Mouse (Mus musculus): ENCODE measurements around the gene Map1b. TPM values are rescaled to one million over a fixed set of nuclear protein-coding genes. Genes with fewer than 3 reads are reported as not detected.
A peak's percentile ranks its signal among the peaks of the same experiment; 100 is the strongest.

Gene Map1b
- polyA plus RNA-seq, 1 experiment from 2014 or later: 2,470 TPM

DNA sequence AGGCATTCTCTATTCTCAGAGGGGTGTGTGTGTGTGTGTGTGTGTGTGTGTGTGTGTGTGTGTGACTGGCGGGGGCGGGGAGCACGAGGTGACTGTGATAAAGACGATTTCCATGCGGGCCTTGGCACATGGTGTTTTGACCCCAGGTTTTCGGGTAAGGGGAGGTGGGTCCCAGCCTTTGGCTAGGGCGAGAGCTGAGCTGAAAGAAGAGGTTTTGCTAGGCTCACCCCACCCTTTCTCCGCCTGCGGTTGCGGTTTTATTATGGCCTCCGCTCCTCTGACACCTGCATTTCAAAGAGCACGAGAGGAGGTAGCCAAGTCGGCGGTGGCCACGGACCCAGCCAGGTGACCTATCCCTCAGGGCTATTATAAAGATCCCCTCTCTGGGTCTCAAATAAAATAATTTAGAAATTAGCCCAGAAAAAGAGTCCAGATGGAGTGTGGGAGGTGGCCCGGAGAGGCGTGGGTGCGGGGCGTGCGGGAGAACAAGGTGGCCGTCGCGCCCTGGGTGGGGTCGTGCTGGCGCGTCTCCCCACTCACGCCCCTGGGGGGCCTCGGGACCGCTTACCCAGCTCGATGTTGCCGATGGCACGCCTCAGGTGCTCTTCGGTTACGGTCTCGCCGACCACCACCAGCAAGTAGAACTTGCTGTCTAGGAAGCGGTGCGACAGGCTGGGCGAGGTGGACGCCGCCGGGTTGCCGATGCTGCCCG, 448 bp downstream of the Map1b start:
- peaks cover 27% of the 10 kb centered on the region for H3K4me1 ChIP-seq (ENCODE audit: control insufficient read depth, insufficient read depth, low read length)
- peak overlapping the region; percentile 85 for H3K9ac ChIP-seq (replicated peaks; ENCODE audit: low read length)
- peak overlapping the region; percentile 78 for H3K4me2 ChIP-seq (ENCODE audit: low read length)
- H3K36me3 ChIP-seq (ENCODE audit: control insufficient read depth, insufficient read depth, low read length): peaks cover 8% of the 10 kb centered on the region
- peak overlapping the region; percentile 89 for H3K4me3 ChIP-seq (replicated peaks; ENCODE audit: low read depth, low read length)
- DNase-seq: peak; percentile 67
- no peaks in the 10 kb centered on the region for H3K9me3 ChIP-seq (ENCODE audit: control insufficient read depth, low read length)
- H3K27me3 ChIP-seq (ENCODE audit: control insufficient read depth, insufficient read depth, low read length): no peaks in the 10 kb centered on the region
- H3K27ac ChIP-seq (replicated peaks; ENCODE audit: low read depth, low read length): peak overlapping the region; percentile 99
- ATAC-seq (ENCODE audit: low FRiP score, low TSS enrichment): peak; percentile 38
- WGBS: under 1% methylated on average over 44 of the region's 44 CpGs

DNA sequence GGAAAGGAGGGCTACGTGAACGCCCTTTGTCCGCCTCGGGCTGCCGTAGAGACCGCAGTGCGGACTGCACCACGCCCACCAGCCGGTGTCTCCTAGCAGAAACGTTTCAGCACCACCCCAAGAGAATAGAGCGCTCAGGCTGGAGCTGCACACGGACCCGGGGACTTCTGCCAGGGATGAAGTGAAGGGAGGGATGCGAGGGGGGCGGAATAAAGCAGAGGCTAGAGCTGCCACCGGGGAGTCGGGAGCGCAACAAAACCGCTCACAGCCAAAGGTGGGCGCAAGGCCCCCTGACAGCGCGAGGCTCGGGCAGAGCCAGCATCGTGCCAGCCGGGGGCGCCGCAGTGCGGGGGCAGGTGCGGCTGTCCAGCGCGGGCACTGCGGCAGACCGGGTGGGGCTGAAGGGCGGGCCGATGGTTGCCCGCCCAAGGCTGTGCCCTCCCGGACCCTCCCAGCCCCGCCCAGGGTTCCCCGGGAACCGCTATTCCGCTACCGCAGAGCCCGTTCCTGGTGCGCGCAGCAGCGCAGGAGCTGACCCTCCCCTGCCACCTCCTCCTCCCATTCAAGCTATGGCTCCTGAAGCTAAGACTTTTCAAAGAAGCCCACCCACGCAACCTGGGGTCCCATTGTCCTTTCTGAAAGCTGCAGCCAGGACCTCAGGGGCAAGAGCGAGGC, 1.3 kb downstream of the Map1b start:
- Histone ChIP-seq H3K27me3 (ENCODE audit: control insufficient read depth, insufficient read depth, low read length) (no peaks in the 10 kb centered on the region), H3K4me2 (ENCODE audit: low read length) (peak overlapping the region; percentile 78), H3K4me1 (ENCODE audit: control insufficient read depth, insufficient read depth, low read length) (peaks cover 34% of the 10 kb centered on the region), H3K9ac (replicated peaks; ENCODE audit: low read length) (peak overlapping the region; percentile 85), H3K4me3 (replicated peaks; ENCODE audit: low read depth, low read length) (peak overlapping the region; percentile 89), H3K9me3 (ENCODE audit: control insufficient read depth, low read length) (no peaks in the 10 kb centered on the region), H3K27ac (replicated peaks; ENCODE audit: low read depth, low read length) (peak overlapping the region; percentile 99), H3K36me3 (ENCODE audit: control insufficient read depth, insufficient read depth, low read length) (peaks cover 12% of the 10 kb centered on the region)
- ATAC-seq (ENCODE audit: low FRiP score, low TSS enrichment): peak; percentile 74
- DNase-seq: peak; percentile 94
- 0% methylated on average over 48 of the region's 48 CpGs for WGBS

DNA sequence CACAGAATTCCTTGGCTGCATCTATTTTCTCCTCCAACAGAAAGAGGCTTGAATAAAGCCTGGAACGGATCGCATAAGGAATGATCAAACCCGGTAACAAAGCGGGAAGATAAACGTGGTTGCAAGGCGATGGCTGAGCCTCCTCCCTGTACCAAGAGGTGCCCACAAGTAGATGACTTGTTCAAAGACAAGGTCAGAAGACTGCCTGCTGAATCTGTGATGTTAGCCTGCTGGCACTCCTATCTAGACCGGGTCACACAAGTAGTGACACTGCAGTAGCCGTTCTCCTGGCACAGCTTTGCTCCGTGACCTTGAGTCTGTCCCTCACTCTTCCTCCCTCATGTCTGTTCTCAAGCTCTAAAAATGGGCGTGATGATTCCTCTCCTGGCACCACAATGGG, 2.4 kb downstream of the Map1b start:
- H3K4me1 ChIP-seq (ENCODE audit: control insufficient read depth, insufficient read depth, low read length): peaks cover 42% of the 10 kb centered on the region
- under 1% methylated on average over 10 of the region's 10 CpGs for WGBS
- H3K27me3 ChIP-seq (ENCODE audit: control insufficient read depth, insufficient read depth, low read length): no peaks in the 10 kb centered on the region
- DNase-seq: peak; percentile 81
- no peaks in the 10 kb centered on the region for H3K9me3 ChIP-seq (ENCODE audit: control insufficient read depth, low read length)
- peak overlapping the region; percentile 99 for H3K27ac ChIP-seq (replicated peaks; ENCODE audit: low read depth, low read length)
- no peak for ATAC-seq (ENCODE audit: low FRiP score, low TSS enrichment)
- H3K4me2 ChIP-seq (ENCODE audit: low read length): peak overlapping the region; percentile 78
- peak overlapping the region; percentile 89 for H3K4me3 ChIP-seq (replicated peaks; ENCODE audit: low read depth, low read length)
- H3K9ac ChIP-seq (replicated peaks; ENCODE audit: low read length): peak overlapping the region; percentile 85
- H3K36me3 ChIP-seq (ENCODE audit: control insufficient read depth, insufficient read depth, low read length): peaks cover 13% of the 10 kb centered on the region

DNA sequence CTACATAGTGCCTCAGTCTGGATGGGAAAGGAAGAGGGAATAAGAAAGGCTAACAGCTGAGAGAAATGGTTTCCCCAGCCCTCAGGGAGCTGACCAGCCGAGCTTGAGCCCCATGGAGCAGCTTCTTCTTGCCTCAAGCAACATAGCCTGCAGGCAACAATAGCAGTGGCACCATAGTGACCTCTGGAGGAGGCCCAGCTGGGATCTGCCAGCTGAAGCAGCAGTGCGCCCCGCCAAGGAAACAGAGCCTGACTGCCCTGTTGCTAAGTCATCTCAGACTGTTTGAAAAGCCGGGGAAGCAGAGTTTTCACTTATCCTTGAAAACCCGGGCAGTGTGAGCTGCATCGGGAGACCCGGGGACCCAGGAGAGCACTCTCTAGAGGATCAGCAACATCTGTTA, 3.2 kb downstream of the Map1b start:
- peak overlapping the region; percentile 85 for H3K9ac ChIP-seq (replicated peaks; ENCODE audit: low read length)
- H3K27me3 ChIP-seq (ENCODE audit: control insufficient read depth, insufficient read depth, low read length): no peaks in the 10 kb centered on the region
- peaks cover 46% of the 10 kb centered on the region for H3K4me1 ChIP-seq (ENCODE audit: control insufficient read depth, insufficient read depth, low read length)
- peaks cover 19% of the 10 kb centered on the region for H3K36me3 ChIP-seq (ENCODE audit: control insufficient read depth, insufficient read depth, low read length)
- DNase-seq: peak; percentile 87
- no peaks in the 10 kb centered on the region for H3K9me3 ChIP-seq (ENCODE audit: control insufficient read depth, low read length)
- H3K4me2 ChIP-seq (ENCODE audit: low read length): peak overlapping the region; percentile 78
- peak overlapping the region; percentile 99 for H3K27ac ChIP-seq (replicated peaks; ENCODE audit: low read depth, low read length)
- WGBS: under 1% methylated on average over 7 of the region's 7 CpGs
- peak overlapping the region; percentile 89 for H3K4me3 ChIP-seq (replicated peaks; ENCODE audit: low read depth, low read length)
- ATAC-seq (ENCODE audit: low FRiP score, low TSS enrichment): no peak

GRCm38 (mm10) chr13:99509896-99510295, 6.4 kb downstream of the Map1b start:
- WGBS: 17% methylated on average over 4 of the region's 4 CpGs
- DNase-seq (no peak), ATAC-seq (ENCODE audit: low FRiP score, low TSS enrichment) (no peak)
- Histone ChIP-seq H3K9me3 (ENCODE audit: control insufficient read depth, low read length) (no peaks in the 10 kb centered on the region), H3K27ac (replicated peaks; ENCODE audit: low read depth, low read length) (no peak overlapping the region), H3K4me2 (ENCODE audit: low read length) (peak overlapping the region; percentile 40), H3K9ac (replicated peaks; ENCODE audit: low read length) (no peak overlapping the region), H3K36me3 (ENCODE audit: control insufficient read depth, insufficient read depth, low read length) (peaks cover 51% of the 10 kb centered on the region), H3K27me3 (ENCODE audit: control insufficient read depth, insufficient read depth, low read length) (no peaks in the 10 kb centered on the region), H3K4me1 (ENCODE audit: control insufficient read depth, insufficient read depth, low read length) (peaks cover 37% of the 10 kb centered on the region), H3K4me3 (replicated peaks; ENCODE audit: low read depth, low read length) (no peak overlapping the region)

DNA sequence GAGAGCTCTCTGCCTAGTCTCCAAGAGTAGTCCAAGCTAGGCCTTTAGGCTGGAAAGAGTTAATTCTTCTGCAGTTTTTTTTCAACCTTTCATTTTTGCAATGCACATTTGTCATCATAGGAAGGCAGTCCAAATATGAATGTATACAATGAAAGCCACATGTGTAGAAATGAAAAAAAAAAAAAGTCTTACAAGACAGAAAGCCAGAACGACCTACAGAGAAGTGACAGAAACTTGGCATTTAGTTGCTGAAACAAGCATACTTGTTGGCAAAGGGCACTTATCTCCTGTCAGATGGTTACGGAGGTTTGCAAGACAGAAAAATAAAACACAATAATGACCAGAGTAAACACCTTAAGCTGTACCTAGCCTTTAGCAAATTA, 9.8 kb downstream of the Map1b start:
- H3K27me3 ChIP-seq (ENCODE audit: control insufficient read depth, insufficient read depth, low read length): no peaks in the 10 kb centered on the region
- 72% methylated on average over 2 of the region's 2 CpGs for WGBS
- H3K9me3 ChIP-seq (ENCODE audit: control insufficient read depth, low read length): no peaks in the 10 kb centered on the region
- H3K27ac ChIP-seq (replicated peaks; ENCODE audit: low read depth, low read length): no peak overlapping the region
- H3K4me2 ChIP-seq (ENCODE audit: low read length): no peak overlapping the region
- no peak overlapping the region for H3K4me3 ChIP-seq (replicated peaks; ENCODE audit: low read depth, low read length)
- peaks cover 58% of the 10 kb centered on the region for H3K4me1 ChIP-seq (ENCODE audit: control insufficient read depth, insufficient read depth, low read length)
- DNase-seq: no peak
- no peak overlapping the region for H3K9ac ChIP-seq (replicated peaks; ENCODE audit: low read length)
- no peak for ATAC-seq (ENCODE audit: low FRiP score, low TSS enrichment)
- H3K36me3 ChIP-seq (ENCODE audit: control insufficient read depth, insufficient read depth, low read length): peaks cover 74% of the 10 kb centered on the region

DNA sequence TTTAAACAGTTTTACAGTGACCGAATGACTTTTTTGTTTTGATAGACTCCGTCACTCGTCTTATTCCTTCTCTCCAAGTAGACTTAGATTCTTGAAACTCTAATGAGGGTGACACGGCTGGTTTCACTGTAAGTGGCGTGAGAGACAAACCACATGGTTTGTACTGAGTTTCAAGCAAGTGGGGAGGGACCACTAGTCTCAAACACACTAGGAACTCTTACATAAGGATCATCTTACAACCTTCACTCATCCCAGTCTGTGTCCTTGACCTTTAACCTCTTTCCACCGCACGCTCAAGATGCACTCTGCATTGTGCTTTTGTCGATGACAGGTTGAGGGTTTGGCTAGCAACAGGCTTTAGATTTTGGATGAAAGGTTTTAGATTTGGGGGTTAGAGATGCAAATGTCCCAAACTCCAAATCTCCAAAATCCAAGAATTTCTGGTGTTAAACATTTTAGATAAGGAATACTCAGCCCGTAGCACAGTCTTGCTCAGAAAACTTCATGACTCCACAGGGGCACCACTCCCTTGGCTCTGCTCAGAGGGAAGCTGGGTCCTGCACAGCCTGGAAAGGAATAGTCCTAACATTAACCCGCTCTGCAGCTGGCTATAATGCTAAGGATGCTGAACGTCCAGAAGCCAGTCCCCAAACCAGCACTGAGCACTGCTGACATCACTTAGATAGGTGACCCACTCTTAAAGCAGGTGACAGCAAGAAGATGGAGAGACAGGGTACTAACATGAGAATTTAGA, 10.3 kb downstream of the Map1b start:
- Histone ChIP-seq H3K4me3 (replicated peaks; ENCODE audit: low read depth, low read length) (no peak overlapping the region), H3K27me3 (ENCODE audit: control insufficient read depth, insufficient read depth, low read length) (no peaks in the 10 kb centered on the region), H3K9ac (replicated peaks; ENCODE audit: low read length) (no peak overlapping the region), H3K4me2 (ENCODE audit: low read length) (no peak overlapping the region), H3K9me3 (ENCODE audit: control insufficient read depth, low read length) (no peaks in the 10 kb centered on the region), H3K36me3 (ENCODE audit: control insufficient read depth, insufficient read depth, low read length) (peaks cover 77% of the 10 kb centered on the region), H3K27ac (replicated peaks; ENCODE audit: low read depth, low read length) (no peak overlapping the region), H3K4me1 (ENCODE audit: control insufficient read depth, insufficient read depth, low read length) (peaks cover 58% of the 10 kb centered on the region)
- ATAC-seq (ENCODE audit: low FRiP score, low TSS enrichment) (no peak), DNase-seq (no peak)
- 84% methylated on average over 11 of the region's 11 CpGs for WGBS

DNA sequence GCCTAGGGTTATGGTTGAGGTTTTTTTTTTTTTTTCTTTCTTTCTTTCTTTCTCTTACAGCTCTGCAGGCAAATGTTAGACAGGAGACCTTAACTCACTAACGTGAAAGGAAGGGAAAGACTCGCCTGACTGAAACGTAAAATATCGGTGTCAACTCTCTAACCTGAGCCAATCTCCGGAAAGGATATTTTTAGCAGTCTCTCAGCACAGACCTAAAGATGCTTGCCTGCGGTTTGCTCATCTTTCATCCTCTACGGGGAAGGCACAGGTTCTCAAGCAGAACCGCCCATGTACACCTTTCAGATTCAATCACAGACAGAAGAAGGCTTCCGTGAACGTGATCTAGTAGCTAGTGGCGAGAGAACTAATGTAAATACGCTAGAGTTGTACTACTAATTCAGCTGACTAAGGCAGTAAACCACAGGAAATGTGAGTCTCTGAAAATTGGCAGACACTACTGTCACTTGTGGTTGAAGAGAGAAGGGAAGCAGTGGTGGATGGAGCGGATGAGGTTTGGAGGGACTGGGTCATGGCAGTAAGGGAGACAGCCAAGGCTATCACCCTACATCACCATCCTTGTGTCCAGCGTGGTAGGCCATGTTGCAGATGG, 12.9 kb downstream of the Map1b start:
- H3K4me2 ChIP-seq (ENCODE audit: low read length): no peak overlapping the region; the same call in 1 of the 2 replicates

More for the DNA sequence above, 12.9 kb downstream of the Map1b start:
- H3K27ac ChIP-seq (replicated peaks; ENCODE audit: low read depth, low read length): no peak overlapping the region
- H3K9me3 ChIP-seq (ENCODE audit: control insufficient read depth, low read length): no peaks in the 10 kb centered on the region
- DNase-seq: no peak
- H3K4me3 ChIP-seq (replicated peaks; ENCODE audit: low read depth, low read length): no peak overlapping the region
- no peaks in the 10 kb centered on the region for H3K27me3 ChIP-seq (ENCODE audit: control insufficient read depth, insufficient read depth, low read length)
- 87% methylated on average over 14 of the region's 14 CpGs for WGBS
- H3K4me1 ChIP-seq (ENCODE audit: control insufficient read depth, insufficient read depth, low read length): peaks cover 49% of the 10 kb centered on the region
- H3K36me3 ChIP-seq (ENCODE audit: control insufficient read depth, insufficient read depth, low read length): peaks cover 81% of the 10 kb centered on the region
- no peak for ATAC-seq (ENCODE audit: low FRiP score, low TSS enrichment)
- H3K9ac ChIP-seq (replicated peaks; ENCODE audit: low read length): no peak overlapping the region
